Mouse (Mus musculus): ENCODE measurements around the gene Prkar1a. TPM values are rescaled to one million over a fixed set of nuclear protein-coding genes. Genes with fewer than 3 reads are reported as not detected.

The Prkar1a gene
- total and polyA plus RNA-seq, 2 experiments from 2014 or later: 231 to 473 TPM

GRCm38 (mm10) chr11:109700761-109701160 is 51.6 kb downstream of the Prkar1a start:
- no peak for TF ChIP-seq CTCF (IDR thresholded peaks at IDR 0.05)
- H3K27ac ChIP-seq (ENCODE audit: low read depth, low read length): no peak overlapping the region
- H3K9ac ChIP-seq (replicated peaks; ENCODE audit: low read length, poor library complexity, severe bottlenecking): no peak overlapping the region
- DNase-seq (ENCODE audit: low spot score) (no peak), ATAC-seq (ENCODE audit: low FRiP score) (no peak)
- H3K27me3 ChIP-seq (ENCODE audit: insufficient read depth, low read length): no peaks in the 10 kb centered on the region
- no peak overlapping the region for H3K4me3 ChIP-seq (ENCODE audit: low read depth, low read length)
- no peaks in the 10 kb centered on the region for H3K4me1 ChIP-seq (ENCODE audit: insufficient read depth, low read length)
- H3K36me3 ChIP-seq (ENCODE audit: insufficient read depth, low read length): no peaks in the 10 kb centered on the region; the same call in 1 of the 2 replicates
- 67% methylated on average over 6 of the region's 6 CpGs for WGBS
- no peak overlapping the region for H3K4me2 ChIP-seq (ENCODE audit: low read depth, low read length, poor library complexity, severe bottlenecking)
- H3K9me3 ChIP-seq (ENCODE audit: low read length): no peaks in the 10 kb centered on the region

DNA sequence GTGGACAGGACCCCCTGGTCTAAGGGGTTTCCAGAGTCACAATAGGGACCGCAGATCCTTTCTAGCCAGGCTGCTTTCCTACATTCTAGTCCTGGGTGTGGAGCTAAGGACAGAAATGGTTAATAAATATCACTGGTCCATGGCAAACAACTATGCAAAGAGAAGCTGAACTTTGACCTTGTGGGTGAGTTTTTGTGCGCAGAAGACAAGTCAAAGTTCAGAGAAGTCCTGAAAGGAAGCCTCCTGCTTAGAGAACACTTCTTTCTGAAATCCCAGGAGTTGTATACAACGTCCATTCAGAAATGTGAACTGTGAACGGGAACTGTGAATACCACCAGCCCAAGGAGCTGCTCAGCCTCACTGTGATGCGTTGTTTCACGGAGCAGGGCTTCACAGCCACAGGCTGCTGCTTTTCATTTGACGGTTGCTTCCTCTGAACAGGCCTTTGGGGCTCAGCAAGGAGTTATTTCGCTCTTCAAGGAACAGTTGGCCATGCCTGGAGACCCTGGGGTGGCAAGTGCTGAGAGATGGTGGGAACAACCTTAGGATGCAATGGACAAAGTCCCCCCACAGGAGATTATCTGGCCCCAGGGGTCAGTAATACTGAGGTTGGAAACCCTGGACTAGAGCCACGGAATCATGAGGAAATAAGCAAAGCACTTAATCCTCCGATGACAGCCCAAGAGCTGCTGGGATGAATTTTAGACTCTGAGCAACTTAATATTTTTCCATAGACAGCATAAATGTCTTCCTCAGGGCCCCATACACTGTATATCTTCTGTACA is 53.0 kb downstream of the Prkar1a start:
- ATAC-seq (ENCODE audit: low FRiP score): no peak
- DNase-seq (ENCODE audit: low spot score): no peak
- 51% methylated on average over 10 of the region's 10 CpGs for WGBS
- Histone ChIP-seq H3K27ac (ENCODE audit: low read depth, low read length) (no peak overlapping the region), H3K4me3 (ENCODE audit: low read depth, low read length) (no peak overlapping the region), H3K4me2 (ENCODE audit: low read depth, low read length, poor library complexity, severe bottlenecking) (no peak overlapping the region), H3K9ac (replicated peaks; ENCODE audit: low read length, poor library complexity, severe bottlenecking) (no peak overlapping the region), H3K36me3 (ENCODE audit: insufficient read depth, low read length) (no peaks in the 10 kb centered on the region; the same call in 1 of the 2 replicates), H3K27me3 (ENCODE audit: insufficient read depth, low read length) (no peaks in the 10 kb centered on the region), H3K9me3 (ENCODE audit: low read length) (no peaks in the 10 kb centered on the region), H3K4me1 (ENCODE audit: insufficient read depth, low read length) (no peaks in the 10 kb centered on the region)
- TF ChIP-seq CTCF (IDR thresholded peaks at IDR 0.05): no peak

- H3K4me2 ChIP-seq (ENCODE audit: low read depth, low read length, poor library complexity, severe bottlenecking): no peak overlapping the region
- ATAC-seq (ENCODE audit: low FRiP score) (no peak), DNase-seq (ENCODE audit: low spot score) (no peak)
- no peak overlapping the region for H3K4me3 ChIP-seq (ENCODE audit: low read depth, low read length)
- TF ChIP-seq CTCF (IDR thresholded peaks at IDR 0.05): no peak
- no peaks in the 10 kb centered on the region for H3K4me1 ChIP-seq (ENCODE audit: insufficient read depth, low read length)
- no peaks in the 10 kb centered on the region for H3K36me3 ChIP-seq (ENCODE audit: insufficient read depth, low read length)
- H3K9ac ChIP-seq (replicated peaks; ENCODE audit: low read length, poor library complexity, severe bottlenecking): no peak overlapping the region
- H3K9me3 ChIP-seq (ENCODE audit: low read length): no peaks in the 10 kb centered on the region
- H3K27ac ChIP-seq (ENCODE audit: low read depth, low read length): no peak overlapping the region
- H3K27me3 ChIP-seq (ENCODE audit: insufficient read depth, low read length): no peaks in the 10 kb centered on the region
- 76% methylated on average over 9 of the region's 9 CpGs for WGBS
Measured at GRCm38 (mm10) chr11:109703845-109704244, 54.6 kb downstream of the Prkar1a start.

GRCm38 (mm10) chr11:109704311-109705205 is 55.4 kb downstream of the Prkar1a start:
- no peak for ATAC-seq (ENCODE audit: low FRiP score)
- WGBS: 83% methylated on average over 22 of the region's 22 CpGs
- H3K4me3 ChIP-seq (ENCODE audit: low read depth, low read length): no peak overlapping the region
- no peak overlapping the region for H3K4me2 ChIP-seq (ENCODE audit: low read depth, low read length, poor library complexity, severe bottlenecking)
- DNase-seq (ENCODE audit: low spot score): no peak
- no peak for TF ChIP-seq CTCF (IDR thresholded peaks at IDR 0.05)
- H3K9ac ChIP-seq (replicated peaks; ENCODE audit: low read length, poor library complexity, severe bottlenecking): no peak overlapping the region
- no peaks in the 10 kb centered on the region for H3K36me3 ChIP-seq (ENCODE audit: insufficient read depth, low read length)
- H3K4me1 ChIP-seq (ENCODE audit: insufficient read depth, low read length): no peaks in the 10 kb centered on the region
- no peaks in the 10 kb centered on the region for H3K27me3 ChIP-seq (ENCODE audit: insufficient read depth, low read length)
- H3K27ac ChIP-seq (ENCODE audit: low read depth, low read length): no peak overlapping the region
- H3K9me3 ChIP-seq (ENCODE audit: low read length): no peaks in the 10 kb centered on the region

- no peaks in the 10 kb centered on the region for H3K4me1 ChIP-seq (ENCODE audit: insufficient read depth, low read length)
- DNase-seq (ENCODE audit: low spot score): no peak
- ATAC-seq (ENCODE audit: low FRiP score): no peak
- no peak overlapping the region for H3K4me3 ChIP-seq (ENCODE audit: low read depth, low read length)
- no peak overlapping the region for H3K27ac ChIP-seq (ENCODE audit: low read depth, low read length)
- H3K27me3 ChIP-seq (ENCODE audit: insufficient read depth, low read length): no peaks in the 10 kb centered on the region
- H3K9ac ChIP-seq (replicated peaks; ENCODE audit: low read length, poor library complexity, severe bottlenecking): no peak overlapping the region
- H3K9me3 ChIP-seq (ENCODE audit: low read length): no peaks in the 10 kb centered on the region
- H3K36me3 ChIP-seq (ENCODE audit: insufficient read depth, low read length): no peaks in the 10 kb centered on the region
- H3K4me2 ChIP-seq (ENCODE audit: low read depth, low read length, poor library complexity, severe bottlenecking): no peak overlapping the region
- TF ChIP-seq CTCF (IDR thresholded peaks at IDR 0.05): no peak
- 70% methylated on average over 9 of the region's 9 CpGs for WGBS
Measured at GRCm38 (mm10) chr11:109705336-109706054, 56.3 kb downstream of the Prkar1a start.
